Mouse (Mus musculus): ENCODE measurements around the gene Rab7. TPM values are rescaled to one million over a fixed set of nuclear protein-coding genes. Genes with fewer than 3 reads are reported as not detected.
"Not testable (repeated sequence)": the region's sequence is repeated elsewhere in the genome, so short reads cannot be mapped to it uniquely, and the experiment has no call there.

Gene Rab7
- polyA plus RNA-seq, 1 experiment from 2014 or later, result 231 TPM

- DNase-seq (ENCODE audit: low spot score) (no peak), ATAC-seq (replicated peaks; ENCODE audit: insufficient number of reproducible peaks, low FRiP score, low TSS enrichment, low read depth) (no peak)
- H3K27me3 ChIP-seq (ENCODE audit: control insufficient read depth, insufficient read depth, low read length), result no peaks in the 10 kb centered on the region
- H3K4me1 ChIP-seq (ENCODE audit: control insufficient read depth, insufficient read depth, low read length), result no peaks in the 10 kb centered on the region
- no peak overlapping the region for H3K4me2 ChIP-seq (ENCODE audit: low read depth, low read length)
- 77% methylated on average over 2 of the region's 2 CpGs for WGBS
- no peak overlapping the region for H3K27ac ChIP-seq (replicated peaks; ENCODE audit: low read depth, low read length)
- H3K4me3 ChIP-seq (ENCODE audit: low read depth, low read length), result no peak overlapping the region
- H3K36me3 ChIP-seq (replicated peaks; ENCODE audit: control insufficient read depth, insufficient read depth, low read depth, low read length), result no peaks in the 10 kb centered on the region; the same call in 1 of the 2 replicates
- H3K9ac ChIP-seq (replicated peaks; ENCODE audit: low read length), result no peak overlapping the region
- H3K9me3 ChIP-seq (replicated peaks; ENCODE audit: control insufficient read depth, low read length), result no peaks in the 10 kb centered on the region
These were observed 32.5 kb downstream of the Rab7 start for GRCm38 (mm10) chr6:88012601-88013000.

GRCm38 (mm10) chr6:88011106-88011505 lies 34.0 kb downstream of the Rab7 start:
- H3K9me3 ChIP-seq (replicated peaks; ENCODE audit: control insufficient read depth, low read length); H3K9ac ChIP-seq (replicated peaks; ENCODE audit: low read length); H3K27ac ChIP-seq (replicated peaks; ENCODE audit: low read depth, low read length); H3K4me2 ChIP-seq (ENCODE audit: low read depth, low read length); H3K36me3 ChIP-seq (replicated peaks; ENCODE audit: control insufficient read depth, insufficient read depth, low read depth, low read length); DNase-seq (ENCODE audit: low spot score); H3K4me1 ChIP-seq (ENCODE audit: control insufficient read depth, insufficient read depth, low read length); H3K4me3 ChIP-seq (ENCODE audit: low read depth, low read length); H3K27me3 ChIP-seq (ENCODE audit: control insufficient read depth, insufficient read depth, low read length); ATAC-seq (replicated peaks; ENCODE audit: insufficient number of reproducible peaks, low FRiP score, low TSS enrichment, low read depth): not testable (repeated sequence)
- WGBS, result 78% methylated on average over 1 of the region's 1 CpGs

DNA sequence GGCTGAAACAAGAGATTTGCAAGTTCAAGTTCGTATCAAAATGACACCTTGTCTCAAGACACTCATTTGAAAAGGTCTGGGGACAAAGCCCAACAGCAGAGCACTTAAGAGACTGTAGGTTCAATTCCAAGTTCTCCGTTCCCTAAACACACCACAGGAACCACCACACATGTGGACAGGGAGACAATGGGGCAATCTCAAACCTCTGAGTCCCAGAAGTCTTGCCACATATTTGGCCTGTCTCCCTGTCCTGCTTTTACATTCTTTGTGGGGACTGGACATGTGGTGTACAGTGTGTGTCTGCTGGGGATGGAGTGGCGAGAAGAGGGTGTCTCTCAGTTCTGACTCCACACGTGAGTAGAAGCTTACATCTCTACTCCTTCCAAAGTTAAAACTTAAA lies 35.9 kb downstream of the Rab7 start:
- H3K9me3 ChIP-seq (replicated peaks; ENCODE audit: control insufficient read depth, low read length), result no peaks in the 10 kb centered on the region
- no peak overlapping the region for H3K4me3 ChIP-seq (ENCODE audit: low read depth, low read length)
- no peaks in the 10 kb centered on the region for H3K27me3 ChIP-seq (ENCODE audit: control insufficient read depth, insufficient read depth, low read length)
- no peak overlapping the region for H3K9ac ChIP-seq (replicated peaks; ENCODE audit: low read length)
- H3K4me1 ChIP-seq (ENCODE audit: control insufficient read depth, insufficient read depth, low read length), result no peaks in the 10 kb centered on the region
- H3K36me3 ChIP-seq (replicated peaks; ENCODE audit: control insufficient read depth, insufficient read depth, low read depth, low read length), result no peaks in the 10 kb centered on the region; the same call in 1 of the 2 replicates
- no peak overlapping the region for H3K4me2 ChIP-seq (ENCODE audit: low read depth, low read length)
- DNase-seq (ENCODE audit: low spot score), result no peak
- 95% methylated on average over 4 of the region's 4 CpGs for WGBS
- no peak overlapping the region for H3K27ac ChIP-seq (replicated peaks; ENCODE audit: low read depth, low read length)
- no peak for ATAC-seq (replicated peaks; ENCODE audit: insufficient number of reproducible peaks, low FRiP score, low TSS enrichment, low read depth)

- not testable (repeated sequence) for H3K27ac ChIP-seq (replicated peaks; ENCODE audit: low read depth, low read length); H3K27me3 ChIP-seq (ENCODE audit: control insufficient read depth, insufficient read depth, low read length); H3K9me3 ChIP-seq (replicated peaks; ENCODE audit: control insufficient read depth, low read length); ATAC-seq (replicated peaks; ENCODE audit: insufficient number of reproducible peaks, low FRiP score, low TSS enrichment, low read depth); DNase-seq (ENCODE audit: low spot score); H3K4me3 ChIP-seq (ENCODE audit: low read depth, low read length); H3K4me1 ChIP-seq (ENCODE audit: control insufficient read depth, insufficient read depth, low read length); H3K9ac ChIP-seq (replicated peaks; ENCODE audit: low read length); H3K4me2 ChIP-seq (ENCODE audit: low read depth, low read length); H3K36me3 ChIP-seq (replicated peaks; ENCODE audit: control insufficient read depth, insufficient read depth, low read depth, low read length)
- WGBS, result 92% methylated on average over 12 of the region's 14 CpGs
These were observed 40.3 kb downstream of the Rab7 start for GRCm38 (mm10) chr6:88004773-88005172.

DNA sequence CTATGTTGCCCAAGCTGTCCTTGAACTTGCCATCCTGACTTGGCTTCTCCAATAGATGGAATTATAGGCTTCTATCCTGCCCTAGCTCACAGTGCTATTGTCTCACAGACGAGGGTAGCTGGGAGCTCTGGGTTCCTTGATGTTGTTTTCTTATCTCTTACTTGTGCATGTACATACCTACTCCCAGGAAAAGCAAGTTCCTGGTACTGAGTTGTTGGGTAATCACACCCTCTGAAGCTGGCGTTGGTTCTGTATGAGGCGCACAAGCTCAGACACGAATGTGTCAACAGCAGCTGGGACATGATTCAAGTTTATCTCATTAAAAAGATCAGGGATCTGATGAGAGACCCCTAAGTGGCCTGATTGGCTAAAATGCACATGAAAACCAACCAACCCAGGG lies 41.6 kb downstream of the Rab7 start:
- H3K9ac ChIP-seq (replicated peaks; ENCODE audit: low read length), result no peak overlapping the region
- H3K27ac ChIP-seq (replicated peaks; ENCODE audit: low read depth, low read length), result no peak overlapping the region
- WGBS, result 90% methylated on average over 4 of the region's 4 CpGs
- H3K4me3 ChIP-seq (ENCODE audit: low read depth, low read length), result no peak overlapping the region
- no peaks in the 10 kb centered on the region for H3K27me3 ChIP-seq (ENCODE audit: control insufficient read depth, insufficient read depth, low read length)
- ATAC-seq (replicated peaks; ENCODE audit: insufficient number of reproducible peaks, low FRiP score, low TSS enrichment, low read depth), result no peak
- H3K4me1 ChIP-seq (ENCODE audit: control insufficient read depth, insufficient read depth, low read length), result no peaks in the 10 kb centered on the region
- DNase-seq (ENCODE audit: low spot score), result no peak
- H3K9me3 ChIP-seq (replicated peaks; ENCODE audit: control insufficient read depth, low read length), result no peaks in the 10 kb centered on the region
- no peak overlapping the region for H3K4me2 ChIP-seq (ENCODE audit: low read depth, low read length)
- H3K36me3 ChIP-seq (replicated peaks; ENCODE audit: control insufficient read depth, insufficient read depth, low read depth, low read length), result peaks cover 4% of the 10 kb centered on the region; the same call in 1 of the 2 replicates

- Histone ChIP-seq H3K9me3 (replicated peaks; ENCODE audit: control insufficient read depth, low read length) (no peaks in the 10 kb centered on the region), H3K27ac (replicated peaks; ENCODE audit: low read depth, low read length) (no peak overlapping the region), H3K4me1 (ENCODE audit: control insufficient read depth, insufficient read depth, low read length) (peaks cover 3% of the 10 kb centered on the region), H3K36me3 (replicated peaks; ENCODE audit: control insufficient read depth, insufficient read depth, low read depth, low read length) (peaks cover 4% of the 10 kb centered on the region; the same call in 1 of the 2 replicates), H3K9ac (replicated peaks; ENCODE audit: low read length) (no peak overlapping the region), H3K27me3 (ENCODE audit: control insufficient read depth, insufficient read depth, low read length) (no peaks in the 10 kb centered on the region), H3K4me3 (ENCODE audit: low read depth, low read length) (no peak overlapping the region), H3K4me2 (ENCODE audit: low read depth, low read length) (no peak overlapping the region)
- no peak for DNase-seq (ENCODE audit: low spot score)
- no peak for ATAC-seq (replicated peaks; ENCODE audit: insufficient number of reproducible peaks, low FRiP score, low TSS enrichment, low read depth)
- 86% methylated on average over 4 of the region's 4 CpGs for WGBS
These were observed 46.7 kb downstream of the Rab7 start for GRCm38 (mm10) chr6:87998358-87998757.

DNA sequence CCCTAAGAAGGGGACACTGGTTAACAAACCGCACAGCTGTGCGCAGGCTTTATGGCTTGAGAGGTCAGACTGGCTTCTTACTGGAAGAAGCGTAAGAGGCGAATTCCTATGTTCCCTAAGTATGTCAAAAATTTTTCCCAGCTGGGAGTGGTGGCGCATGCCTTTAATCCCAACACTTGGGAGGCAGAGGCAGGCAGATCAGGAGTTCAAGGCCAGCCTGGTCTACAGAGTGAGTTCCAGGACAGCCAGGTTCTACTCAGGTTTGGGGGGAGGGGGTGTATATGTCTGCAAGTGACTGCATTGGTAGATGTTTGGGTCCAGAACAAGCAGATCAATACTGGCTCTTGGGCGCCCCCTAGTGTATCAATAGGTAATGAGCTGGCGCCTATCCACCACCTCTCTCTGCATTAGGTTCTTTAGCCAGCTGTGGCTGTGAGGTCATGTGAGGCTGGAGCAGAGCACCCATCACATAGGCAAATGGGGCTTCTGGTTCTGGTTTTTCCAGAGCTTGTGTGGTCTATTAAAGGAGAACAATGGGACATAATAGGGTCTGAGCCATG lies 47.3 kb downstream of the Rab7 start:
- H3K4me1 ChIP-seq (ENCODE audit: control insufficient read depth, insufficient read depth, low read length), result peaks cover 3% of the 10 kb centered on the region
- no peak overlapping the region for H3K4me2 ChIP-seq (ENCODE audit: low read depth, low read length)
- no peaks in the 10 kb centered on the region for H3K9me3 ChIP-seq (replicated peaks; ENCODE audit: control insufficient read depth, low read length)
- no peak overlapping the region for H3K27ac ChIP-seq (replicated peaks; ENCODE audit: low read depth, low read length)
- DNase-seq (ENCODE audit: low spot score) (peak; percentile 83), ATAC-seq (replicated peaks; ENCODE audit: insufficient number of reproducible peaks, low FRiP score, low TSS enrichment, low read depth) (0 out of 2 replicates have a peak, but pooled peaks have one; percentile 19)
- no peak overlapping the region for H3K4me3 ChIP-seq (ENCODE audit: low read depth, low read length)
- H3K36me3 ChIP-seq (replicated peaks; ENCODE audit: control insufficient read depth, insufficient read depth, low read depth, low read length), result peaks cover 4% of the 10 kb centered on the region; the same call in 1 of the 2 replicates
- no peaks in the 10 kb centered on the region for H3K27me3 ChIP-seq (ENCODE audit: control insufficient read depth, insufficient read depth, low read length)
- no peak overlapping the region for H3K9ac ChIP-seq (replicated peaks; ENCODE audit: low read length)
- 60% methylated on average over 7 of the region's 7 CpGs for WGBS

- no peak overlapping the region for H3K4me2 ChIP-seq (ENCODE audit: low read depth, low read length)
- H3K9ac ChIP-seq (replicated peaks; ENCODE audit: low read length), result no peak overlapping the region
- WGBS, result 87% methylated on average over 9 of the region's 9 CpGs
- peaks cover 3% of the 10 kb centered on the region for H3K4me1 ChIP-seq (ENCODE audit: control insufficient read depth, insufficient read depth, low read length)
- no peaks in the 10 kb centered on the region for H3K27me3 ChIP-seq (ENCODE audit: control insufficient read depth, insufficient read depth, low read length)
- no peaks in the 10 kb centered on the region for H3K9me3 ChIP-seq (replicated peaks; ENCODE audit: control insufficient read depth, low read length)
- ATAC-seq (replicated peaks; ENCODE audit: insufficient number of reproducible peaks, low FRiP score, low TSS enrichment, low read depth) (no peak), DNase-seq (ENCODE audit: low spot score) (no peak)
- no peaks in the 10 kb centered on the region; the same call in 1 of the 2 replicates for H3K36me3 ChIP-seq (replicated peaks; ENCODE audit: control insufficient read depth, insufficient read depth, low read depth, low read length)
- no peak overlapping the region for H3K27ac ChIP-seq (replicated peaks; ENCODE audit: low read depth, low read length)
- no peak overlapping the region for H3K4me3 ChIP-seq (ENCODE audit: low read depth, low read length)
These were observed 48.5 kb downstream of the Rab7 start for GRCm38 (mm10) chr6:87996606-87997005.

All from embryonic facial prominence, embryonic 11.5 days (tissue).